Mouse (Mus musculus) MEL (cell line): ENCODE data around the gene Plxnd1.

Source experiments
- CTCF ChIP-seq, 3 experiments: IDR thresholded peaks in 2 of 3; conservative IDR thresholded peaks in 1 of 3; 2 replicates each; pipeline ENCODE4 v1.5.1; 2011 to 2012; ENCODE audit warnings: low read length in 3 of 3, low read depth in 2 of 3, mild to moderate bottlenecking in 2 of 3, improper control_type of control experiment in 1 of 3, inconsistent platforms in 1 of 3, mixed read lengths in 1 of 3, moderate library complexity in 1 of 3; ENCODE audit not compliant: control insufficient read depth in 1 of 3, insufficient read depth in 1 of 3, poor library complexity in 1 of 3, severe bottlenecking in 1 of 3
- EP300 ChIP-seq, 2 experiments: IDR thresholded peaks; 2 replicates each; pipeline ENCODE4 v1.6.1; 2011; ENCODE audit warnings: improper control_type of control experiment in 2 of 2, low read length in 2 of 2, low read depth in 1 of 2, mild to moderate bottlenecking in 1 of 2
- JUND ChIP-seq: IDR thresholded peaks from 2 replicates; pipeline ENCODE4 v1.6.1; 2011; ENCODE audit warnings: low read depth, mild to moderate bottlenecking, improper control_type of control experiment, low read length
- MYB ChIP-seq: IDR thresholded peaks from 2 replicates; pipeline ENCODE4 v1.6.1; 2011; ENCODE audit warnings: mild to moderate bottlenecking, low read depth, low read length, improper control_type of control experiment
- NELFE ChIP-seq: IDR thresholded peaks from 2 replicates; pipeline ENCODE4 v1.6.1; 2011; ENCODE audit warnings: low read depth, low read length, improper control_type of control experiment
- POLR2A ChIP-seq, 2 experiments: IDR thresholded peaks; 2 replicates each; pipeline ENCODE4 v1.6.1; 2011 to 2012; ENCODE audit warnings: low read length in 2 of 2, mild to moderate bottlenecking in 2 of 2, control low read depth in 1 of 2, improper control_type of control experiment in 1 of 2, low read depth in 1 of 2, moderate library complexity in 1 of 2; ENCODE audit not compliant: control insufficient read depth in 1 of 2, insufficient read depth in 1 of 2, poor library complexity in 1 of 2
- UBTF ChIP-seq: IDR thresholded peaks from 2 replicates; pipeline ENCODE4 v1.6.1; 2012; ENCODE audit warnings: low read depth, mild to moderate bottlenecking, inconsistent platforms, low read length, improper control_type of control experiment, moderate library complexity, borderline replicate concordance; ENCODE audit not compliant: insufficient read depth
- ZNF384 ChIP-seq: IDR thresholded peaks from 2 replicates; pipeline ENCODE4 v1.6.1; 2012; ENCODE audit warnings: low read depth, mild to moderate bottlenecking, inconsistent platforms, low read length, improper control_type of control experiment

DNA sequence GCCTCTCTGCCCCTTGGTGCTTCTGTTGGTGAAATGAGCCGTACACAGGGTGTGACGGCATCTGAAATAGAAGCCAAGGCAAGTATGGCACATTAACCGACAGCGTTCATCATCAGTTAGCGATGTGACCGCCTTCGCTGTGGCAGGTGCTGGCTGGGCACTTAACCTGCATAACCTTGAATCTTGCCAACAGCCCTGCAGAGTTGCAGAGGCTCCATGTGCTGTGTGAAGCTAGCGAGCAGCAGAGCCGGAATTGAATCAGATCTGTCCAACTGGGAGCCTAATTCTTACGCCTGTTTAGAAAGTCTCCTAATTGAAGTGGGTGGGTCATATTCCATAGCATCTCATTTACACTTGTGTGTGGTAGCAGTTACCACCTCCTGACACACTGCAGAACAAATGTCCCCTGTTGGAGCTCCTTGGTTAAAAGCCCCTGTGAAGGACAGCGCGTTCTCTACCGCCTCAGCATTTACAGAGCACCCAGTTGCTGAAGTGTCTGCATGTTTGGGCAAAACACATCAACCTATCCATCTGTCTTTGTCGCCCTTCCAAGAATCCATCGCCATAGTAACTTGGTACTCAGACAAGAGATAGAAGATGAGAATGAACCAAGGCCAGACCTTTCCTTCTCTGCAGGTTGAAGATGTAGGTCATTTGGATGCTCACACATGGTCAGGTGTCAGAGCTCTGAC lies 80.1 kb downstream of the Plxnd1 start:
- TF ChIP-seq CTCF (IDR thresholded peaks at IDR 0.05 in 2 of 3, conservative IDR thresholded peaks at IDR 0.05 in 1 of 3; ENCODE audit: control insufficient read depth in 1 of 3, insufficient read depth in 1 of 3, low read depth in 2 of 3, low read length in 3 of 3, poor library complexity in 1 of 3, severe bottlenecking in 1 of 3) (no peak), NELFE (no peak), ZNF384 (no peak), UBTF (no peak), POLR2A (IDR thresholded peaks at IDR 0.05; ENCODE audit: control insufficient read depth in 1 of 2, insufficient read depth in 1 of 2, low read depth in 1 of 2, low read length in 2 of 2, poor library complexity in 1 of 2) (no peak), EP300 (IDR thresholded peaks at IDR 0.05; ENCODE audit: low read depth in 1 of 2, low read length in 2 of 2) (no peak), MYB (no peak), JUND (no peak)
